Mouse (Mus musculus): ENCODE data around the gene Astn1.

The Astn1 gene

GRCm38 (mm10) chr1:158615202-158615601 lies 253.1 kb downstream of the Astn1 start:
- no peak for DNase-seq (ENCODE audit: low spot score)

- no peak for DNase-seq (ENCODE audit: low spot score)
Observed at GRCm38 (mm10) chr1:158617943-158618342, 255.9 kb downstream of the Astn1 start.

- DNase-seq (ENCODE audit: low spot score): no peak
Observed at GRCm38 (mm10) chr1:158632935-158633334, 270.9 kb downstream of the Astn1 start.

GRCm38 (mm10) chr1:158633441-158633840 lies 271.4 kb downstream of the Astn1 start:
- no peak for DNase-seq (ENCODE audit: low spot score)

DNA sequence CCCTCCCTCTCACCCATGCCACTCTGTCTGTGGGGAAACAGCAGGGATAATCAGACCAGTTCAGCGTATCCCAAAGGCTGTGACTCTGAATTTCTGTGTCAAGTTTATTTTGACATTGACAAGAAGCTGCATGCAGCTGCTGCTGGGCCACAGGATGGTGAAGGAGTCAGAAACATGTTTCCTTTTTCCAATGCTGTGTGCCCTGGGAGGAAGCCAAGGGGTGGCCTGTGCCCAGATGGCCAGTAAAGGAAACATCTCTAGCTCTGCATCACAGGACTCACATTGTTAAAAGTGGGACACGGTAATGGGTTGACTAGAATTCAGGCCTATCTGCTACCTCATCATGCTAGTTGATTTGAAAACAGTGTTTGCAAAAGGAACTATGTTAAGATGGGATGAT lies 279.2 kb downstream of the Astn1 start:
- no peak for DNase-seq (ENCODE audit: low spot score)

DNA sequence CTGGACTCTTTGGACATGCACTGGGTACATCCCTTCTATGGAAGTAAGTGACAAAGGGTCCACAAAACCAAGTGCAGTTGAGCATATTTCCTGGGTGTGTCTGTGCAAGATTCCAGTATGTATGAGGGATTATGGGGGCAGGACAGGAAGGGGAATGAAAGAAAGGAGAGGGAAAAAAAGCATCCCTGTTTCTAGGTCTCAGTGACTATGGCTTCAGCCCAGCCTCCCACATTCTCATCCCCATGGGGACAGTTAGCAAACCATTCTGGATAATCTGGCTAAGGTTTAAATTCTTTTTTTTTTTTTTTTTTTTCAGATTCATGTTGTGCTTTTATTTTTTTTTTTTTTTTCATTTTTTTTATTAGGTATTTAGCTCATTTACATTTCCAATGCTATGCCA lies 280.2 kb downstream of the Astn1 start:
- no peak for DNase-seq (ENCODE audit: low spot score)

GRCm38 (mm10) chr1:158652799-158653198 lies 290.7 kb downstream of the Astn1 start:
- DNase-seq (ENCODE audit: low spot score): no peak

DNA sequence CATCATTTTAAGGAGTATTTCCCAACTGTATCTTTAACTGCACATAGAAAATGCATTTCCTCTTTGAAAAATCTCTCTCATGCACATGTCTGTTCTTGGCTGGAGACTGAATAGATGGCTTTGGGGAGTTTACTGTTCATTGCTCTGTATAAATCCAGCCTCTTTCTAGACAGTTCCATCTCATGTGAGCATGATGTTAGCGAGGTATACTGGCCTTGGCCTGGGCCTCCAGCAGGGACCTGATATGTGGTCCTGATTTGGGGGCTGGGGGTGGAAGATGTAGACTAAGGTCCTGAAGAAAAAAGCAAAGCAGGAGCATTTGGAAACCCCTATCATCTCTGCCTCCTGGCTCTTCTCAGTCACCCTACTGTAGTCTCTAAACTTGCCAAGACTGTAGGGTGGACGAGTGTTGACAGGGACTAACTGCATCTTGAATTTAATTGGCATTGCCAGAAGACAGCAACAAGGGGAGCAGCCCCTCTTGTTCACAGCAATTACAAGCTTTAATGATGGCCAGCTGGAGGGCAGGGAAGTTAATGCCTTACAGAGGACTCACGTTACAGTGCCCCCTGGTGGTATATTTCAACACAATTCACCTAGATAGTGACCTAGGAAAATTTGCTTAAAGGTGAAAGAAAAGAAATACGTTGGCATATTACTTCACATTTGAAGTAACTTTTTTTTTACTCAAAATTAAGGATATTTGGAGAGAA lies 291.9 kb downstream of the Astn1 start:
- DNase-seq (ENCODE audit: low spot score): no peak

DNA sequence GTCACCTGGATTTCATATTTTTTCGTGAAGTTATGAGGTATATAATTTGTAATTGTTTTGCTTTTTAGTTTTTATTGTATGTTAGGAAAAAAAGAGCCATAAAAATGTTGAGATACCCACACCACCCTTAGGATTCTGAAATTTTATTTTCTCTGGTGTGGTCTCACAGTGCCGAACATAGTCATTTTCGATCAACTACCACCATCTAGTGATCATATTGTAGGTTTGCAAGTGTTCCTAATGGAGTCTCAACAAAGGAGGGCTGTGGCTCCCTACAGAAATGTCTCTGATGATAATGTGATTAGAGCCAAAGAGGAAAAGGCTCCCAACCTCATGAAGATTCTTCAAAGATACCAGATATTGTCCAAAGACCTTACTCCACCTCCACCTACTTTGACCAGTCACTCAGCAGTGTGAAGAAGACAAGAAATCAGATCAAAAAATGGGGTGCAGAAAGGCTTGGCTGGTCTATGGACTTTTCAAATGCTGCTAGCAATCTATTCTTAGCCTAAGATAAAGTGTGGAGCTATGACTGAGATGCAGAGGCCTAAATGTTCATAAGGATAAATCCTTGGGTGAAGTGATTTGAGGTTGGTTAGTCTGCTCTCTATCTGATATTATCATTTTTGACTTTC lies 292.6 kb downstream of the Astn1 start:
- DNase-seq (ENCODE audit: low spot score): no peak

DNA sequence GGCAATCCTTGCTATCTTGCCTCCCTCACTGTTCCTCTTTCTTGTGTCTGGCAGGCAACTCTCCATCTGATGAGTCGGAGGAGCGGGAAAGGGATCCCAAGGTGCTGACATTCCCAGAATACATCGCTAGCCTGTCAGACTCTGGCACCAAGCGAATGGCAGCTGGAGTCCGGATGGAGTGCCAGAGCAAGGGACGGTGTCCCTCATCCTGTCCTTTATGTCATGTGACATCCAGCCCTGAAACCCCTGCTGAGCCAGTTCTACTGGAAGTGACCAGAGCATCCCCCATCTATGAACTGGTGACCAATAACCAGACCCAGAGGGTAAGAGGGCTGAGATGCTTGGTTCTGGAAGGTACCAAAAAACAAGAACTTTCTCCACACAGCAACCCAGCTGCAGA lies 294.9 kb downstream of the Astn1 start:
- DNase-seq (ENCODE audit: low spot score): no peak

GRCm38 (mm10) chr1:158666001-158666400 lies 303.9 kb downstream of the Astn1 start:
- no peak for DNase-seq (ENCODE audit: low spot score)

GRCm38 (mm10) chr1:158669971-158670592 lies 308.0 kb downstream of the Astn1 start:
- no peak for DNase-seq (ENCODE audit: low spot score)

GRCm38 (mm10) chr1:158687726-158688125 lies 325.7 kb downstream of the Astn1 start:
- DNase-seq (ENCODE audit: low spot score): no peak

GRCm38 (mm10) chr1:158697423-158697822 lies 335.4 kb downstream of the Astn1 start:
- no peak for DNase-seq (ENCODE audit: low spot score)

DNA sequence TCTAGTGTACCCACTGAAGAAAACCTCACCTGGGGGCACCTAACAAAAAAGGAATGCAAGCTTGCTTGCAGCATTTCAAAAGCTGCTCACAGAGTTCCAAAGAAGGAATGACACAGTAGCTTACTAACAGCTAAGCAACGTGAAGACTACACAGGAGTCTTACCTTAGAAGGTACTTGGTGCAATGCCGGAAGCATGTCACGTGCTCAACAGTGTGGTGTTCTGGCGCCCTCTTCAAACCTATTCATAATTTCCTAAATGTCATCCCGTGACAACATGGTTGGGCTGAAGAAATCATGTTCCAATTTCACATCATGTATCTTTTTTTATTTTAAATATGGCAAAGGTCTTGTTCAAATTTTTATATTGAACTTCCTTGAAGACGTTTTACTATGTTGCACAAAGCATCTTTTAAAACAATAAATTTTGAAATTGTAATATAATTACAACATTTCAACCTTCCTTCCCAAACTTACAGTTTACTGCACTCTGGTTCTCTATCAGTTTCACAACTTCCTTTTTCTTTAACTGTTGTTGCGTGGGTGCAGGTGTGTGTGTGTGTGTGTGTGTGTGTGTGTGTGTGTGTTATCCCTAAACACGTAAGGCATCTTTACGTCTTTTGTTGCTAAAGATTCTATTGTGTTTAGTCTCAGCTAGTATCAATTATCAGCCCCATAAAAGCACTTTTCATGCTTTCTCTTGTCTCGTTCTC lies 335.9 kb downstream of the Astn1 start:
- DNase-seq (ENCODE audit: low spot score): no peak

- DNase-seq (ENCODE audit: low spot score): no peak
Observed at GRCm38 (mm10) chr1:158699276-158699675, 337.2 kb downstream of the Astn1 start.

DNA sequence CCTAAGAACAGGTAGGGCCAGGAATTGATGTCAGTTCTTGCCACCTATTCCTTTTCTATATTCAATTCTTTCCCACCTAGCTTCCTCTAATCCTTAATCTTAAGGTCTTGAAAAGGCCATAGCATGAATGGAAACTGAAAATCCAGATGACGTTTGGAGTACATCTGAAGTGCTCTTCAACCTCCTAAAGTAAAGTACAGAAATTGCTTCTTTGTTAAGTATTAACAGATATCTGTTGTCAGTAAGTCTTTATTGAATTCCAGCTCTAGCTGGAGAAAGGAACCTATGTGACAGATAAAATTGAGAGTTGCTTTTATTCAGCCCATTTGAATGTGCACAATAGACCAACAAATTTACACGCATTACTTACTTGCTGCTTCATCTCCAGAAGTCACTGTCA lies 338.1 kb downstream of the Astn1 start:
- no peak for DNase-seq (ENCODE audit: low spot score)

GRCm38 (mm10) chr1:158701336-158701735 lies 339.3 kb downstream of the Astn1 start:
- DNase-seq (ENCODE audit: low spot score): no peak

GRCm38 (mm10) chr1:158713301-158714095 lies 351.4 kb downstream of the Astn1 start:
- no peak for DNase-seq (ENCODE audit: low spot score)

DNA sequence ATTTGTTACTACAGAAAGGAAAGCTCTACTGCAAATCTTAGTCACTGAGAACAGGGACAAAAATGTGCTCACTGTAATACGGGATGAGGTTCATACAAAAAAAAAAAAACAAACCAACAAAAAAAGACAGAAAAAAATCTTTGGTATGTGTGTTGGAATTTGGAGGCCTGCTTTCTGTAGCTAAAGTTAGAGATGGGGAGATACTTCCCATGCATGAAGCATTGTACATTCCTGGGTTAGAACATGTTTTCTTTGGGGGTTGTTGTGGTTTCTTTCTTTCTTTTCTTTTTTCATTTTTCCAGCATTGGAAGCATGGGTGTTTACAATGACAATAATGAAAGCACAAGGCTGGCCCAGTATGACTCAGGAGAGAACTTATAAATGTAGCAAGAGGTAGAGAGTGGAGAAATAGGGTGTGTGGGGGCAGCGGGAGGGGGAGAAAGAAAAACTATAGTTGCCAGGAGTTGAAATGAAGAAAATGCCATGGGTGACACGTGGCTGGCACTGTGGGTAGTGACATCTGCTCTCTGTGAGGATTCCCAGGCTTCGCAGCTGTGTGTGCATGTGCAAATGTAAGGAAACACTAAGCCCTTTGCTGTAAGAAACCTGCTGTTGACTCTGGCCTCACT lies 370.9 kb downstream of the Astn1 start:
- DNase-seq (ENCODE audit: low spot score): no peak

GRCm38 (mm10) chr1:158739132-158739919 lies 377.3 kb downstream of the Astn1 start:
- DNase-seq (ENCODE audit: low spot score): no peak

Measured in T-cell, adult 2 months (primary cell).